Mouse (Mus musculus): ENCODE data around the gene Ocln.
A peak's percentile ranks its signal among the peaks of the same experiment; 100 is the strongest.

Ocln gene

GRCm38 (mm10) chr13:100552369-100553041, at the start of gene Ocln:
Gene Ocln, minus strand, starts transcription at chr13:100552718.
- no peak for DNase-seq

DNA sequence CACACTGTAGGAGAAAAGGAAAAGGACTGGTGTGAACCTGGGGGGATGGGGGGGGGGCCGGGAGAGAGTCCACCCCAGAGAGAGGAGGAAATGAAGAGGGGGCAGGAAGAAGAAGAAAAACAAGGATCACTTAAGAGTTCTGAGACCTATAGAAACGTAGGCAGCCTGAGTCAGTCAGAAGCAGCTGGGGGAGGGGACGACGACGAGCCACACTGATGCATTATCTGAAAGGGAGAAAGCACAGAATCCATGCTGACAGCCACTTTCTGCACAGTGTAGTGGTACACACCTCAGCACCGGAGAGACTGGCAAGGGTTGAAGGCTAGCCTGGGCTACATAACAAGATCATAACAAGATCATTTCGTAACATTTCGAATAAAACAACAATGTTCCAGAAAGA, 48.5 kb upstream of the Ocln start:
- no peak for DNase-seq

- no peak for DNase-seq
Observed at GRCm38 (mm10) chr13:100600317-100600716, 47.8 kb upstream of the Ocln start.

GRCm38 (mm10) chr13:100597284-100597683, 44.8 kb upstream of the Ocln start:
- no peak for DNase-seq

GRCm38 (mm10) chr13:100595552-100595885, 43.0 kb upstream of the Ocln start:
- DNase-seq = no peak

- no peak for DNase-seq
Observed at GRCm38 (mm10) chr13:100594838-100595551, 42.5 kb upstream of the Ocln start.

- peak; percentile 51 for DNase-seq
Observed at GRCm38 (mm10) chr13:100594041-100594792, 41.7 kb upstream of the Ocln start.

DNA sequence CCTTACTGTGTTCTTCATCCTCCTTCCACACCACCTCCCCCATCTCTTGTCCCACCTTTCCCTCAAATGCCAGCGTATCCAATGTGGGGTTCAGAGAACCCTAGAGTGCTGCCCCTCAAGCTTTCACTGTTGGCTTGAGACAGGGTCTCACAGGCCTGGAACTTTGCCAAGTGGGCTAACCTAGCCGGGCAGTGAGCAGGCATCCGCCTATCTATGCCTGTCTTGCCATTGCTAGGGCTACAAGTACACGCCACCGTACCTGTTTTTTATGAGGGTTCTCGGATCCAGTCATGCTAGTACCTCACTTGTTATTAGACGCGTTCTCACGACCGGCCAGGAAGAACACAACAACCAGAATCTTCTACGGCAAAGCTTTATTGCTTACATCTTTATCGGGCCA, 36.1 kb upstream of the Ocln start:
- no peak for DNase-seq

- no peak for DNase-seq
Observed at GRCm38 (mm10) chr13:100582144-100582543, 29.6 kb upstream of the Ocln start.

GRCm38 (mm10) chr13:100581701-100582100, 29.2 kb upstream of the Ocln start:
- DNase-seq = no peak

GRCm38 (mm10) chr13:100579951-100580350, 27.4 kb upstream of the Ocln start:
- DNase-seq = no peak

- DNase-seq = no peak
Observed at GRCm38 (mm10) chr13:100579220-100579619, 26.7 kb upstream of the Ocln start.

DNA sequence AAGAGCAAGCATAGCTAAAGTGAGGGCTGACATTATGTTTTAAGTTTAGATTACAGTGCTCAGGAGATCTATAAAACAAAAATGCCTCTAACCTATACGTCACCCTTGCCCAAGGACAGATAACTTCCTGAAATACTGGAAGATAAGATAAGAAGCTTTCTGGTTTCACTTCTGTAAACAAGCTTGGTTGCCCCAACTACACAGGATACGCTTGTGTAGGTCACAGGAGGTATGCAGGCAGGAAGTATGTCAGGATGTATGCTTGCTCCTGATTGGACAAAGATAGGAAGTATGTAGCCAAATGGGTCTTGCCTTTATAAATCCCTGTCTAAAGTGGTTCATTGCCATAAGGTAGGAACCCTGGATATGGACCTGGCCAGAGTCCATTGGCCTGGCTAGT, 23.4 kb upstream of the Ocln start:
- no peak for DNase-seq

GRCm38 (mm10) chr13:100570713-100571112, 18.2 kb upstream of the Ocln start:
- DNase-seq = peak; percentile 9

- DNase-seq = no peak
Observed at GRCm38 (mm10) chr13:100568359-100568758, 15.8 kb upstream of the Ocln start.

GRCm38 (mm10) chr13:100559449-100559848, 6.9 kb upstream of the Ocln start:
- DNase-seq = no peak

- no peak for DNase-seq
Observed at GRCm38 (mm10) chr13:100557011-100557410, 4.5 kb upstream of the Ocln start.

DNA sequence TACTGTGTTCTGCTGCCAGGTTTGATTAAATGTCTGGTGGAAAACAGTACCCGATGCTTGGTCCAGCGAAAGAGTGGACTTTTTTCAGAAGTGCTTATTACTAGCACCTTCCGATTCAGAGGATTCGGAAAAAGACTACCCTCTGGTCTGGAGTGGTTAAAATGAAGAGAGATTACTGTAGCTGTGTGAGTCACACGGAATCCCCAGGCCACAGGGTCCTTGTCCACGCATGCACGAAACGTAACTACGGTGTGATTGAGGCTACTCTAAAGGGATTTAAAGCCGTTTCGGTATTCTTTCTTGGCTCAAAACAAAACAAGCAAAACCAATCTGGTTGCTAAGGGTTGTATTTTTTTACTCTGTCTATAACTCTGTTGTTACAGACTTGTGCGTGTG, 522 bp upstream of the Ocln start:
- no peak for DNase-seq

DNA sequence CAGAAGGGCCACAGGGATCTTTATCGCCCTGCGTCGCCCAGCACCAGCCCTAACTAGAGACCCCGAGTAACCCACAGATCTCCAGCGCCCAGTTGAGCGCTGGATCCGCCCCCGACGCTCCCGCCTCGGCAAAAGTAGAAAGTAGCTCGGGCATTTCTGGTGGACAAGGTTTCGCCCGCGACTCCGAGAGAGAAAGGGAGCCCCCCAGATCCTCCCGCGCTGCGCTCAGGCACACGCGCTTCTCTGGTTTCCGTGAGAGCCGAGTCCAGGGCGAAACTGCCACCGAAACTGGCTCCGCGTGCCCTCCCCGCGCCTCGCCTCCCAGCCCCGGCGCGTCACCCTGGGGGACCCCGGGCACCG, 529 bp downstream of the Ocln start:
- DNase-seq = no peak

DNA sequence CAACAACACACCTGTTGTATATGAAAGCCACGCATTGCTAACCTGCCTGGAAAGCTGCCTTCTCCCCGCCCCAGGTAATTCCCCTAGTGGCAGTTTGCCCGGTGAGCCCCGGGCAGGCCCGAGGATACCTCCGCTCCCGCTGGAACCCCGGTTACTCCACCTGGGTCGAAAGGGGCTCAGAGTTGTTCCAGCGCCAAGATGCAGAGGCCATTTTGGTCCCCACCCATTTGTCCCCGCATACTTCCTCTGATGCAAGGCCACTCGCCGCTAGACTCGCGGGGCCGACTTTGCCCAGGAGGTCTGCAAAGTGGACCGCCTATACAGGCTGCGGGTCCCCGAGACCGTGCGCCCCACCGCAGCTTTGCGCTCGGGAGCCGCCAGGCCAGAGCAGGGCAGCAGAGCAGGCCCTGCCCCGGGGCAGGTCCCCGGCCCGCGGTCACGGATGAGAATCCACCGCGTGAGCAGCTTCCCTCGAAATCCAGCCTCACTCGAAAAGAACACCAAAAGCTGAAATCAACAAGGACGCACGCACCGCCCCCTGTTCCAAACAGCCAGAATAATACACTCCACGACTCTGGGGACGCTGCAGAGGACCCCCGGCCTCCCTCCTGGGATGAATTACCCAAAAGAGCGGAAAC, 1.0 kb downstream of the Ocln start:
- no peak for DNase-seq

DNA sequence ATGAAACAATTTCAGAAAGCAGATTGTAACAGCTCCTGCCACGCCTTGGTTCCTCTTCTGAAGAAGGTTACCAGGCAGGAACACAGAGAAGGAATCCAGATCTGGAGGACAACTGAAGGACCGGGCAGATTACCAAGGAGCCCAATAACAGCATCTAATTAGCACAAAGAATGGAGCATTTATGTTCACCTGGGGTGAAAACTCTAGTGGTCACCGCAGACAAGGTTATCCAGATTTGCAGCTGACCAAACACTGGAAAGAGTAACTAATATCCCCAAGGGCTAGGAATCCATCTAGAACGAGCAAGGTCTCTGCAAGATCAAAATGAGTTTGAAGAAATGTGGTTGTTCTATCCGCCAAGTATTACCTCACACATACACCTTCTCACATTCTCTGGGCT, 5.2 kb downstream of the Ocln start:
- no peak for DNase-seq

DNA sequence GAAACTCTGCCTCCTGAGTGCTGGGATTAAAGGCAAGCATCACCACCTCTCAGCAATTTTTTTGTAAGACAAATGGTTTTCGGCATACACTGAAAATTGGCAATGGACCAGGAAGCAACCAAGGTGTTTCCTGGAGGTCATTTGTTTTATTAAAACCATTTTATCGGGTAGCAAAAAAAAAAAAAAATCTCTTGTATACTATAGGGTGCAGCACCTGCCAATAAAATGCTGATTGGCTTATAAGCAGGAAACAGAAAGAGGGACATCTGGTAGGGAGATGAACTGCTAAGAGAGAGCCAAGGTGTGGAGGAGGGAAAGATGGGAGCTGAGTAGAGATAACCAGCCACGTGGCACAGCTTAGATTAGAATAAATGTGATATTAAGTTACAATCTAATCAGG, 7.0 kb downstream of the Ocln start:
- no peak for DNase-seq

DNA sequence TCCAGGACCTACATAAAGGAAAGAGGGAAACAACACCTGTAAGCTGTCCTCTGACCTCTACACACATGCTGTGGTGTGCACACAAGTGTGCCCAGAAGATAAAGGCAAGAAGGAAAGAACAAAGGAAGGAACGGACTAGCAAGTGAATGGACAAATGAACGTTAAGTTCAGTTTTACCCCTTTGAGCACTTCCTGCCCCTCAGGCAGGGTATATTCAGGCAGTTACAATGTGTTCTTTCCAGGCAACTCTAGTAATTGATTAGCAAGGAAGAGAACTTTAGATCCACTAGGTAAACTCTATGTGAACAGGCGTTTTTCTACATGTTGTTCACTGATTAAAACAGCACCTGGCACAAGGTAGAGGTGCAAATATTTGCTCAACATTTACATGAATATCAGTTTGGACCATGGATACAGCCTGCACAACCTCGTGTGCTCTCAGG, 8.3 kb downstream of the Ocln start:
- no peak for DNase-seq
